Mouse (Mus musculus) effector memory CD4-positive, alpha-beta T cell, adult 7 months (primary cell): Measurements from ENCODE around the gene Cep55. TPM values are rescaled to one million over a fixed set of nuclear protein-coding genes. Genes with fewer than 3 reads are reported as not detected.

ENCODE experiments used
- polyA plus RNA-seq: library from polyadenylated mRNA; unstranded; fragments of 100-300 nt; shearing (Covaris generic); gene quantifications from one replicate; pipeline ENCODE4 v1.2.1, GENCODE M21; 2017

The Cep55 gene
- 0.59 TPM for polyA plus RNA-seq

GRCm38 (mm10) chr19:38054720-38055192 lies at the start of gene Cep55:
TSS of gene Cep55 (plus strand) at chr19:38055011.

GRCm38 (mm10) chr19:38043281-38043981 lies 11.4 kb upstream of the Cep55 start, which contains the start of gene Myof:
TSS of gene Myof (minus strand) at chr19:38043577.

GRCm38 (mm10) chr19:38096858-38097758 lies 42.3 kb downstream of the Cep55 start, which contains the start of gene Ffar4:
TSS of gene Ffar4 (plus strand) at chr19:38097071.

Other genes starting within 250 kb of the Cep55 start
- 0.17 TPM for gene Myof, start 11.4 kb upstream of the Cep55 start, polyA plus RNA-seq
- 0.27 TPM for gene Ffar4, start 42.1 kb downstream of the Cep55 start, polyA plus RNA-seq
- gene Rbp4, start 70.3 kb downstream of the Cep55 start, polyA plus RNA-seq, result not detected
- not detected for gene Pde6c, start 77.8 kb downstream of the Cep55 start, polyA plus RNA-seq
- gene Fra10ac1, start 169.1 kb downstream of the Cep55 start, polyA plus RNA-seq, result 20.0 TPM
- gene Lgi1, start 209.5 kb downstream of the Cep55 start, polyA plus RNA-seq, result 0.13 TPM